Mouse (Mus musculus): Measurements from ENCODE around the gene Ticrr.

DNA sequence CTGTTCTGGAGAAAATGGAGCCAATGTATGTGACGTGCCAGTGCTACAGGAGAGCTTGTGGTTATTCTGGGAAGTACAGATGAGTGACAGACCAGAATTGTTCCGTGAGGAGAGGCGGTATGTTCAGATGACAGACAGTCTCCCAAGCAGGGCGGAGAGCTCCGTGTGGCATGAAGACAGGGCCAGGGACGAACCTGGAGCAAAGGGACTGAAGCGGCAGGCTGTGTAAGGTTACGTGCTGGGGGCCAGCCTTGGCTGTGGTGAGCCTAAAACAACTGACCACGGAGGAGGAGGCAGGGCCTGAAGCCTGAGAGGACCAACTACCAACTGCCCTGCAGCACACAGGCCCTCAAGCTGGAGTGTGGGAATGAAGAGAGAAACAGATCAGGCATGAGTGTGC lies 48.1 kb upstream of the Ticrr start:
- TF ChIP-seq EP300 (optimal IDR thresholded peaks at IDR 0.05) (no peak), CTCF (IDR thresholded peaks at IDR 0.05; ENCODE audit: low read depth) (no peak)
